Mouse (Mus musculus) heart, embryonic 14.5 days (tissue): Measurements from ENCODE around the gene Mrpl28. TPM values are rescaled to one million over a fixed set of nuclear protein-coding genes. Genes with fewer than 3 reads are reported as not detected.
A peak's percentile ranks its signal among the peaks of the same experiment; 100 is the strongest.
"Not testable (repeated sequence)": the region's sequence is repeated elsewhere in the genome, so short reads cannot be mapped to it uniquely, and the experiment has no call there.

Source experiments
- ATAC-seq: fragments of 200-750 bp; cut with Nextera tagmentation; 2 replicates; pipeline ENCODE4 v1.8.0; 2017; ENCODE audit warnings: low read depth, moderate TSS enrichment; ENCODE audit not compliant: insufficient number of reproducible peaks, insufficient read depth, low FRiP score
- H3K27ac ChIP-seq, 2 experiments: fragments of 200-500 bp in 1 of 2; fragments of 300-500 bp in 1 of 2; sonication (generic) in 1 of 2; replicated peaks in 1 of 2; 2 replicates each; pipeline ENCODE4 v1.5.1; 2012 to 2014; ENCODE audit warnings: low read depth in 2 of 2, low read length in 2 of 2, control low read depth in 1 of 2, mild to moderate bottlenecking in 1 of 2, mixed read lengths in 1 of 2; ENCODE audit not compliant: control insufficient read depth in 1 of 2, insufficient read depth in 1 of 2
- H3K27me3 ChIP-seq: fragments of 300-500 bp; sonication (generic); 2 replicates; pipeline ENCODE4 v1.6.1; 2014; ENCODE audit warnings: mild to moderate bottlenecking, low read length, control low read depth; ENCODE audit not compliant: control insufficient read depth, insufficient read depth
- H3K36me3 ChIP-seq: fragments of 300-500 bp; sonication (generic); 2 replicates; pipeline ENCODE4 v1.6.1; 2014; ENCODE audit warnings: mild to moderate bottlenecking, control low read depth, low read length, mixed read lengths; ENCODE audit not compliant: control insufficient read depth, insufficient read depth
- H3K4me1 ChIP-seq, 2 experiments: fragments of 200-500 bp in 1 of 2; fragments of 300-500 bp in 1 of 2; sonication (generic) in 1 of 2; 2 replicates each; pipeline ENCODE4 v1.6.1; 2012 to 2014; ENCODE audit warnings: low read length in 2 of 2, control low read depth in 1 of 2, mixed read lengths in 1 of 2; ENCODE audit not compliant: control insufficient read depth in 2 of 2, insufficient read depth in 2 of 2
- H3K4me2 ChIP-seq: fragments of 300-500 bp; sonication (generic); 2 replicates; pipeline ENCODE4 v1.6.1; 2014; ENCODE audit warnings: mild to moderate bottlenecking, low read length
- H3K4me3 ChIP-seq, 2 experiments: fragments of 200-500 bp in 1 of 2; fragments of 300-500 bp in 1 of 2; sonication (generic) in 1 of 2; 2 replicates each; pipeline ENCODE4 v1.5.1; 2012 to 2014; ENCODE audit warnings: low read length in 2 of 2, mild to moderate bottlenecking in 2 of 2, control low read depth in 1 of 2, low read depth in 1 of 2, moderate library complexity in 1 of 2; ENCODE audit not compliant: control insufficient read depth in 1 of 2, insufficient read depth in 1 of 2
- H3K9ac ChIP-seq: fragments of 300-500 bp; sonication (generic); 2 replicates; pipeline ENCODE4 v1.6.1; 2014; ENCODE audit warnings: mild to moderate bottlenecking, low read length
- H3K9me3 ChIP-seq: fragments of 300-500 bp; sonication (generic); 2 replicates; pipeline ENCODE4 v1.6.1; 2016; ENCODE audit warnings: low read length, control low read depth; ENCODE audit not compliant: control insufficient read depth
- WGBS: fragments of 180-500 bp; shearing (Covaris S2); extraction: QIAGEN DNeasy Blood & Tissue Kit; methylation state at CpG from one replicate; pipeline ENCODE4 v1.1.7; 2014; 5-methylcytosine and 5-hydroxymethylcytosine counted together
- polyA plus RNA-seq: library from polyadenylated mRNA; unstranded; fragments of >200 nt; fragmentation: Nextera tagmentation; extraction: Ambion mirVana; gene quantifications from 2 replicates; pipeline ENCODE4 v1.2.1, GENCODE M21; 2014

Gene Mrpl28
- polyA plus RNA-seq, 1 experiment from 2014 or later = 237 TPM

- Histone ChIP-seq H3K27ac (0 out of 4 replicates have a peak within 1 kb of the TSS, but pooled peaks of 1 of the 2 experiments have one; percentile 2), H3K4me2 (peak within 1 kb of the TSS; percentile 71), H3K36me3 (peaks cover 7% of the 10 kb centered on the region; the same call in 1 of the 2 replicates), H3K4me3 (peak within 1 kb of the TSS; percentile 60 to 81), H3K9ac (peak within 1 kb of the TSS; percentile 78), H3K27me3 (no peaks in the 10 kb centered on the region), H3K9me3 (no peaks in the 10 kb centered on the region), H3K4me1 (no peaks in the 10 kb centered on the region)
- peak; percentile 52; the same call in 1 of the 2 replicates for ATAC-seq
- WGBS = 3% methylated on average over 47 of the region's 47 CpGs
These were observed 28.1 kb upstream of the Mrpl28 start, which contains the start of gene Nme4 for GRCm38 (mm10) chr17:26095121-26095740. Gene Nme4, minus strand, starts transcription at chr17:26095602.

- Histone ChIP-seq H3K9me3 (no peaks in the 10 kb centered on the region), H3K9ac (no peak overlapping the region), H3K36me3 (no peaks in the 10 kb centered on the region), H3K4me1 (no peaks in the 10 kb centered on the region), H3K4me2 (no peak overlapping the region), H3K4me3 (no peak overlapping the region), H3K27me3 (no peaks in the 10 kb centered on the region), H3K27ac (no peak overlapping the region)
- 89% methylated on average over 7 of the region's 7 CpGs for WGBS
- ATAC-seq = no peak
These were observed 24.8 kb upstream of the Mrpl28 start for GRCm38 (mm10) chr17:26098461-26098860.

GRCm38 (mm10) chr17:26099316-26099715 lies 24.0 kb upstream of the Mrpl28 start:
- not testable (repeated sequence) for H3K9ac ChIP-seq, H3K4me1 ChIP-seq, H3K27me3 ChIP-seq, H3K27ac ChIP-seq, H3K4me2 ChIP-seq, ATAC-seq, H3K36me3 ChIP-seq, H3K4me3 ChIP-seq, H3K9me3 ChIP-seq
- 74% methylated on average over 3 of the region's 3 CpGs for WGBS

GRCm38 (mm10) chr17:26100166-26100565 lies 23.1 kb upstream of the Mrpl28 start:
- Histone ChIP-seq H3K4me1 (no peaks in the 10 kb centered on the region), H3K27ac (no peak overlapping the region), H3K36me3 (no peaks in the 10 kb centered on the region), H3K9me3 (no peaks in the 10 kb centered on the region), H3K9ac (no peak overlapping the region), H3K27me3 (no peaks in the 10 kb centered on the region), H3K4me2 (no peak overlapping the region), H3K4me3 (no peak overlapping the region)
- WGBS = 40% methylated on average over 2 of the region's 2 CpGs
- no peak for ATAC-seq

GRCm38 (mm10) chr17:26101478-26101877 lies 21.8 kb upstream of the Mrpl28 start:
- Histone ChIP-seq H3K27me3 (no peaks in the 10 kb centered on the region), H3K36me3 (no peaks in the 10 kb centered on the region), H3K9me3 (no peaks in the 10 kb centered on the region), H3K4me2 (no peak overlapping the region), H3K4me1 (no peaks in the 10 kb centered on the region), H3K9ac (no peak overlapping the region), H3K27ac (no peak overlapping the region), H3K4me3 (no peak overlapping the region)
- no peak for ATAC-seq
- WGBS = 45% methylated on average over 3 of the region's 4 CpGs

GRCm38 (mm10) chr17:26105619-26106018 lies 17.7 kb upstream of the Mrpl28 start:
- 44% methylated on average over 3 of the region's 4 CpGs for WGBS
- no peak overlapping the region for H3K4me2 ChIP-seq
- no peak for ATAC-seq
- no peaks in the 10 kb centered on the region for H3K36me3 ChIP-seq
- no peak overlapping the region for H3K4me3 ChIP-seq
- H3K4me1 ChIP-seq = no peaks in the 10 kb centered on the region
- H3K27ac ChIP-seq = no peak overlapping the region
- no peaks in the 10 kb centered on the region for H3K9me3 ChIP-seq
- no peak overlapping the region for H3K9ac ChIP-seq
- H3K27me3 ChIP-seq = peaks cover 12% of the 10 kb centered on the region

- H3K4me2 ChIP-seq = no peak overlapping the region
- H3K27me3 ChIP-seq = peaks cover 57% of the 10 kb centered on the region
- ATAC-seq = no peak
- no peaks in the 10 kb centered on the region for H3K36me3 ChIP-seq
- H3K9me3 ChIP-seq = no peaks in the 10 kb centered on the region
- H3K27ac ChIP-seq = no peak overlapping the region
- H3K4me3 ChIP-seq = no peak overlapping the region
- 34% methylated on average over 4 of the region's 4 CpGs for WGBS
- peaks cover 4 to 7% of the 10 kb centered on the region in 2 experiments; a peak in 2 of 4 replicates for H3K4me1 ChIP-seq
- H3K9ac ChIP-seq = no peak overlapping the region
These were observed 13.1 kb upstream of the Mrpl28 start for GRCm38 (mm10) chr17:26110156-26110555.

GRCm38 (mm10) chr17:26111024-26111423 lies 12.3 kb upstream of the Mrpl28 start:
- 5% methylated on average over 4 of the region's 4 CpGs for WGBS
- Histone ChIP-seq H3K4me2 (no peak overlapping the region), H3K27me3 (peaks cover 65% of the 10 kb centered on the region), H3K9me3 (no peaks in the 10 kb centered on the region), H3K4me3 (no peak overlapping the region), H3K36me3 (no peaks in the 10 kb centered on the region), H3K9ac (no peak overlapping the region), H3K27ac (no peak overlapping the region), H3K4me1 (peaks cover 4 to 7% of the 10 kb centered on the region in 2 experiments; a peak in 2 of 4 replicates)
- ATAC-seq = no peak
